Mouse (Mus musculus) spleen, adult 2 months (tissue): ENCODE results near the gene Depp1. TPM values are rescaled to one million over a fixed set of nuclear protein-coding genes. Genes with fewer than 3 reads are reported as not detected.
"Not testable (repeated sequence)": the region's sequence is repeated elsewhere in the genome, so short reads cannot be mapped to it uniquely, and the experiment has no call there.

Source experiments
- DNase-seq, 2 experiments: peaks; one replicate each; pipeline versions ENCODE4 v3.0.0 to v3.0.0-alpha.2; 2012 to 2021; ENCODE audit warnings: low spot score in 2 of 2, low read depth in 1 of 2
- H3K27ac ChIP-seq: fragments of 200-500 bp; 2 replicates; pipeline ENCODE4 v1.5.1; 2012; ENCODE audit warnings: low read length, inconsistent platforms; ENCODE audit not compliant: insufficient read depth
- H3K27me3 ChIP-seq: fragments of 200-500 bp; 2 replicates; pipeline ENCODE4 v1.6.1; 2012; ENCODE audit warnings: mild to moderate bottlenecking, moderate library complexity, low read length, inconsistent platforms; ENCODE audit not compliant: control insufficient read depth, insufficient read depth
- H3K36me3 ChIP-seq: fragments of 200-500 bp; 2 replicates; pipeline ENCODE4 v1.6.1; 2012; ENCODE audit warnings: mild to moderate bottlenecking, low read length, inconsistent platforms; ENCODE audit not compliant: control insufficient read depth, insufficient read depth
- H3K4me1 ChIP-seq: fragments of 200-500 bp; 2 replicates; pipeline ENCODE4 v1.6.1; 2011; ENCODE audit warnings: inconsistent platforms; ENCODE audit not compliant: control insufficient read depth, insufficient read depth, insufficient read length
- H3K4me3 ChIP-seq: fragments of 200-500 bp; 2 replicates; pipeline ENCODE4 v1.5.1; 2011; ENCODE audit warnings: mild to moderate bottlenecking, inconsistent platforms; ENCODE audit not compliant: insufficient read depth, insufficient read length; ENCODE audit errors: extremely low read depth
- CTCF ChIP-seq: fragments of 200-500 bp; IDR thresholded peaks from 2 replicates; pipeline ENCODE4 v1.5.1; 2011; ENCODE audit warnings: mild to moderate bottlenecking, inconsistent platforms; ENCODE audit not compliant: insufficient read depth, insufficient read length, insufficient replicate concordance; ENCODE audit errors: extremely low read depth
- POLR2A ChIP-seq: fragments of 200-500 bp; IDR thresholded peaks from 2 replicates; pipeline ENCODE4 v1.6.1; 2011; ENCODE audit warnings: low read depth, low read length, inconsistent platforms
- WGBS: fragments of 180-500 bp; shearing (Covaris S2); methylation state at CpG from one replicate; pipeline ENCODE4 v1.1.7; 2018; 5-methylcytosine and 5-hydroxymethylcytosine counted together
- polyA plus RNA-seq: library from polyadenylated mRNA; depleted of rRNA; stranded (reverse); fragments of >200 nt; gene quantifications from 2 replicates; pipeline ENCODE4 v1.2.3, GENCODE M21; 2012; rRNA removed

The Depp1 gene
- 2.5 and 2.6 TPM in 2 replicates for polyA plus RNA-seq

- 21% methylated on average over 6 of the region's 6 CpGs for WGBS
- 0 out of 2 replicates have a peak, but pooled peaks cover 2% of the 10 kb centered on the region for H3K27me3 ChIP-seq
Observed at GRCm38 (mm10) chr6:116650406-116650805, at the start of gene Depp1. Gene Depp1, plus strand, starts transcription at chr6:116650609.

DNA sequence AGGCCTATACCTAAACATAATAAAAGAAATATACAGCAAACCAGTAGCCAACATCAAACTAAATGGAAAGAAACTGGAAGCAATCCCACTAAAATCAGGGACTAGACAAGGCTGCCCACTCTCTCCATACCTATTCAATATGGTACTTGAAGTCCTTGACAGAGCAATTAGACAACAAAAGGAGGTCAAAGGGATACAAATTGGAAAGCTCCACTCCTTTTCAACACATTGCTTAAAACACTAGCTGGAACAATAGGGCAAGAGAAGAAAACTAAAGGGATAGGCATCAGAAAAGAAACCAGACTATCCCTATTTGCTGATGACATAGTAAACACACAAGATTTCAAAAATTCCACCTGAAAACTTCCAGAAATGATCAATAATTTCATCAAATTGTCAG lies 49.4 kb upstream of the Depp1 start:
- not testable (repeated sequence) for H3K27ac ChIP-seq, H3K36me3 ChIP-seq, H3K4me1 ChIP-seq, DNase-seq, H3K4me3 ChIP-seq, H3K27me3 ChIP-seq

More at GRCm38 (mm10) chr6:116650406-116650805, at the start of gene Depp1:
- no peak for DNase-seq
- H3K4me1 ChIP-seq, result no peaks in the 10 kb centered on the region; the same call in 1 of the 2 replicates
- no peak within 1 kb of the TSS for H3K27ac ChIP-seq
- TF ChIP-seq POLR2A, result no peak
- no peak for TF ChIP-seq CTCF
- H3K36me3 ChIP-seq, result peaks cover 5% of the 10 kb centered on the region; the same call in 1 of the 2 replicates
- no peak within 1 kb of the TSS for H3K4me3 ChIP-seq

DNA sequence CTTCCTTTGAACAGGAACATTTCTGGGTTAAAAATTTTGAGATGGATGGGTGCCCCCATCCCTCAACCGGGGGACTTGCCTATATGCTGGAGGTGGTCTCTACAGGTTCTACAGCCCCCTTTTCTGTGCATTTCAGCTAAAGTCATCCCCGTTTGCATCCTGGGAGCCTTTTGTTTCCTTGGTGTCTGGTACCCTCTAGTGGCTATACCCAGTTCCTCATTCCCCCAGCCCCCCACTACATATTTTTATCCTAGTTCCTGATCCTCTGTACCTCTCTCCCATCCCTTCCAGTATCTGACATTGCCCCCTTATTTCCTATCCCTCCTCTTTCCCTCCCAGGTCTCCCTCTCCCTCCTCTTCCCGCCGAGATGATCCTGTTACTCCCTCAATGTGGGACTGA lies 43.2 kb upstream of the Depp1 start:
- 46% methylated on average over 4 of the region's 4 CpGs for WGBS

DNA sequence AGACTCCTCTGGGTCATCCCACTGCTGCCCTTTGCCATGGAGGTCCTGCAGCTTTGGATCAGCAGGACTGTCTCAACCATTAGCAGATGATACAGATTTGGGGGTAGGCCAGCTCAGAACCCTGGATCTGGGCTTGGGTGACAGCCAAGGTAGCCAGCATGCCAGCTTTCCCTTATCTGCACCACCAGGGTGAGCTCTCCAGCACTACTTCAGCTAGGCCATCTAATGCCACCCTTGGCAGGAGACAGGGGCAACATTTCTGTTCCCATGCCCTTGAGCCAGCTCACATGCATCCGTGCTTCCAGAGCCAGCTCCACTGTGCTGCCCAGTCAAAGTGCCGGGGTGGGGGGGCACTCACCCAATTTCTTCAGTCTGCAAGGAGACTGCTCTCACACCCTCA lies 34.7 kb upstream of the Depp1 start:
- DNase-seq, result no peak
- no peak overlapping the region for H3K27ac ChIP-seq
- no peak overlapping the region for H3K4me3 ChIP-seq
- H3K4me1 ChIP-seq, result no peaks in the 10 kb centered on the region
- TF ChIP-seq CTCF, result no peak
- TF ChIP-seq POLR2A, result no peak
- H3K27me3 ChIP-seq, result peaks cover 1% of the 10 kb centered on the region; the same call in 1 of the 2 replicates
- WGBS, result 84% methylated on average over 2 of the region's 2 CpGs
- no peaks in the 10 kb centered on the region for H3K36me3 ChIP-seq

More for the DNA sequence above, 43.2 kb upstream of the Depp1 start:
- no peak for DNase-seq
- H3K4me1 ChIP-seq, result no peaks in the 10 kb centered on the region
- TF ChIP-seq POLR2A (no peak), CTCF (no peak)
- H3K4me3 ChIP-seq, result no peak overlapping the region
- H3K36me3 ChIP-seq, result no peaks in the 10 kb centered on the region
- H3K27me3 ChIP-seq, result no peaks in the 10 kb centered on the region
- H3K27ac ChIP-seq, result no peak overlapping the region

DNA sequence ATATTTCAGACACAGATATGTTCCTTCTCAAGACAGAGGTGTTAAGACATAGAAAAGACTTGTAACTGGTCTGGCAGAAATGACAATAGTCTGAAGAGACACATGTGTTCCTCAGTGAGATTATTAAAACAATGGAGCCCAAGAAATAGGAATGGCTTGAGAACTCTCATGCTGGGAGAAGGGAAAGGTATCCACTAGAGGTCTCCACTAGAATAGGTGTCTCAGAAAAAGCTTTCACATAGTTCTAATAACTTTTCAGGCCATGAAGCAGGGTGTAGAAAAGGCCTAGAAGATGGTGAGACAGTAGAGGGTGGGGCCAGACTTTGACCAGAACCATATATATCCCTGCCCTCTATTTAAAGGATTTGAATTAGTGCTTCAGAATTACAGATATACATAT lies 32.3 kb upstream of the Depp1 start:
- no peaks in the 10 kb centered on the region for H3K27me3 ChIP-seq
- H3K4me3 ChIP-seq, result no peak overlapping the region
- no peak overlapping the region for H3K27ac ChIP-seq
- no peaks in the 10 kb centered on the region for H3K4me1 ChIP-seq
- H3K36me3 ChIP-seq, result no peaks in the 10 kb centered on the region
- TF ChIP-seq CTCF, result no peak
- TF ChIP-seq POLR2A, result no peak
- DNase-seq, result no peak

DNA sequence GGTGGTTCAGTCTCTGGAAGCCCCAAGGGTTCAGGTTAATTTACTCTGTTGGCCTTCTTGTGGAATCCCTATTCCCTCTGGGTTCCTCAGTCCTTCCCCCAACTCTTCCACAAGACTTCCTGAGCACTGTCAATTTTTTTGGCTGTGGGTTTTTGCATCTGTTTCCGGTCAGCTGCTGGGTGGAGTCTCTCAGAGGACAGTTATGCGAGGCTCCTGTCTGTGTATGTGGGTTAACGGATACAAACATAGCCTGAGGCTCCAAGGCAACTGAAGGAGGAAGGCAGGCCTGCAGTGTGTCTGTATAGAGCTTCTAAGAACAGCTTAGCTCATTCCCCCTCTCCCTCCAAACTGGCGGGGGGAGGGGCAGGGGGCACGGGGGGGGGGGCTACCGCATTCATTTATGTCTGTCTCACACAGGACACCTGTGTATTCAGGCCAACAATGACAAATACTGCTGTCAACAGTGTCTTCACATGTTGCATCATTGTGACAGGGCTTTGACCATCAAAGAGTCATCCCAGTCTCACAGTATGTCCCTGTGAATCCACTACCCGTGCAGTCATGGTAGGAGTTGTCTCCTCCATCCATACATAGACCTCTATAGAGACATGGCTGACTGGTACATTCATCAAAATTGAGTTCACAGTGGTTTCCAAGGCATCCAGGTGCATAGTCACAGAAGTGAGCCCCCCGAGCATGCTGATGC lies 28.9 kb upstream of the Depp1 start:
- WGBS, result 20% methylated on average over 8 of the region's 8 CpGs
- Histone ChIP-seq H3K27me3 (no peaks in the 10 kb centered on the region), H3K4me3 (no peak overlapping the region), H3K27ac (no peak overlapping the region), H3K36me3 (no peaks in the 10 kb centered on the region; the same call in 1 of the 2 replicates), H3K4me1 (no peaks in the 10 kb centered on the region)
- DNase-seq, result no peak
- TF ChIP-seq CTCF, result no peak
- TF ChIP-seq POLR2A, result no peak

DNA sequence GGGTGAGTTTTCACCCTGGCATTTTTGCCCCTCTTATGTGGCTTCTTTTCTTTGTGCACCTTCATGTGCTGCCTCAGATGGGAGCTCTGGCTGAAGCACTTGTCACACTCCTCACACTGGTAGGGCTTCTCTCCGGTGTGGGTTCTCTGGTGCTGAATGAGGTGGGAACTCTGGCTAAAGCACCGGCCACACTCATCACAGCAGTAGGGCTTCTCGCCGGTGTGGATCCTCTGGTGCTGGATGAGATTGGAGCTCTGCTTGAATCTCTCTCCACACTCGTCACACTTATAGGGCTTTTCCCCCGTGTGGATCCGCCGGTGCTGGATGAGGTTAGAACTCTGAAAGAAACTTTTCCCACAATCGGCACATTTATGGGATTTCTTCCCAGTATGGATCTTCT lies 24.0 kb upstream of the Depp1 start:
- H3K27ac ChIP-seq, DNase-seq, H3K4me1 ChIP-seq, H3K4me3 ChIP-seq, H3K36me3 ChIP-seq, H3K27me3 ChIP-seq: not testable (repeated sequence)
- 96% methylated on average over 9 of the region's 9 CpGs for WGBS
